Mouse (Mus musculus) MEL (cell line): Measurements from ENCODE around the gene 4930524J08Rik. TPM values are rescaled to one million over a fixed set of nuclear protein-coding genes. Genes with fewer than 3 reads are reported as not detected.
A peak's percentile ranks its signal among the peaks of the same experiment; 100 is the strongest.

ENCODE experiments used
- DNase-seq: peaks from one replicate; pipeline ENCODE4 v3.0.0; 2011; ENCODE audit warnings: low read depth, low spot score
- H3K27ac ChIP-seq: 2 replicates; pipeline ENCODE4 v1.5.1; 2012; ENCODE audit warnings: low read depth, mild to moderate bottlenecking, control low read depth, low read length, moderate library complexity; ENCODE audit not compliant: control insufficient read depth
- H3K27me3 ChIP-seq, 2 experiments: fragments of 150-350 bp in 1 of 2; sonication (generic) in 1 of 2; 2 replicates each; pipeline ENCODE4 v1.6.1; 2012; ENCODE audit warnings: low read length in 2 of 2, mild to moderate bottlenecking in 2 of 2, improper control_type of control experiment in 1 of 2, moderate library complexity in 1 of 2; ENCODE audit not compliant: insufficient read depth in 2 of 2, control insufficient read depth in 1 of 2
- H3K36me3 ChIP-seq, 2 experiments: 2 replicates each; pipeline ENCODE4 v1.6.1; 2012 to 2014; ENCODE audit warnings: low read length in 2 of 2, improper control_type of control experiment in 1 of 2, inconsistent platforms in 1 of 2, mild to moderate bottlenecking in 1 of 2; ENCODE audit not compliant: insufficient read depth in 2 of 2, control insufficient read depth in 1 of 2
- H3K4me1 ChIP-seq, 2 experiments: fragments of 150-350 bp in 1 of 2; sonication (generic) in 1 of 2; 2 replicates each; pipeline ENCODE4 v1.6.1; 2012; ENCODE audit warnings: low read length in 2 of 2, improper control_type of control experiment in 1 of 2, mild to moderate bottlenecking in 1 of 2; ENCODE audit not compliant: insufficient read depth in 2 of 2, control insufficient read depth in 1 of 2
- H3K4me3 ChIP-seq, 2 experiments: fragments of 150-350 bp in 1 of 2; sonication (generic) in 1 of 2; 2 replicates each; pipeline ENCODE4 v1.5.1; 2012; ENCODE audit warnings: low read depth in 2 of 2, low read length in 2 of 2, mild to moderate bottlenecking in 2 of 2, moderate library complexity in 2 of 2, control low read depth in 1 of 2, improper control_type of control experiment in 1 of 2; ENCODE audit not compliant: control insufficient read depth in 1 of 2, insufficient read depth in 1 of 2
- H3K79me2 ChIP-seq: 2 replicates; pipeline ENCODE4 v1.6.1; 2012; ENCODE audit warnings: mild to moderate bottlenecking, low read length, moderate library complexity; ENCODE audit not compliant: control insufficient read depth, poor library complexity, insufficient read depth
- H3K9ac ChIP-seq: 2 replicates; pipeline ENCODE4 v1.6.1; 2012; ENCODE audit warnings: low read depth, mild to moderate bottlenecking, control low read depth, low read length, moderate library complexity; ENCODE audit not compliant: control insufficient read depth, poor library complexity, severe bottlenecking
- H3K9me3 ChIP-seq: fragments of 150-350 bp; sonication (generic); replicated peaks from 2 replicates; pipeline ENCODE4 v1.6.1; 2012; ENCODE audit warnings: mild to moderate bottlenecking, low read length, improper control_type of control experiment, moderate library complexity; ENCODE audit not compliant: insufficient read depth
- BHLHE40 ChIP-seq: IDR thresholded peaks from 2 replicates; pipeline ENCODE4 v1.6.1; 2012; ENCODE audit warnings: low read depth, mild to moderate bottlenecking, inconsistent platforms, low read length, improper control_type of control experiment, borderline replicate concordance
- CHD1 ChIP-seq: IDR thresholded peaks from 2 replicates; pipeline ENCODE4 v1.6.1; 2012; ENCODE audit warnings: low read depth, mild to moderate bottlenecking, inconsistent platforms, low read length, improper control_type of control experiment
- CHD2 ChIP-seq: IDR thresholded peaks from 2 replicates; pipeline ENCODE4 v1.6.1; 2011; ENCODE audit warnings: low read length, improper control_type of control experiment
- CTCF ChIP-seq, 3 experiments: IDR thresholded peaks in 2 of 3; conservative IDR thresholded peaks in 1 of 3; 2 replicates each; pipeline ENCODE4 v1.5.1; 2011 to 2012; ENCODE audit warnings: low read length in 3 of 3, low read depth in 2 of 3, mild to moderate bottlenecking in 2 of 3, improper control_type of control experiment in 1 of 3, inconsistent platforms in 1 of 3, mixed read lengths in 1 of 3, moderate library complexity in 1 of 3; ENCODE audit not compliant: control insufficient read depth in 1 of 3, insufficient read depth in 1 of 3, poor library complexity in 1 of 3, severe bottlenecking in 1 of 3
- E2F4 ChIP-seq: IDR thresholded peaks from 2 replicates; pipeline ENCODE4 v1.6.1; 2011; ENCODE audit warnings: low read depth, low read length, improper control_type of control experiment, borderline replicate concordance
- ELF1 ChIP-seq: IDR thresholded peaks from 2 replicates; pipeline ENCODE4 v1.6.1; 2014; ENCODE audit warnings: low read depth, mild to moderate bottlenecking, inconsistent platforms, low read length, improper control_type of control experiment, moderate library complexity
- EP300 ChIP-seq, 2 experiments: IDR thresholded peaks; 2 replicates each; pipeline ENCODE4 v1.6.1; 2011; ENCODE audit warnings: improper control_type of control experiment in 2 of 2, low read length in 2 of 2, low read depth in 1 of 2, mild to moderate bottlenecking in 1 of 2
- ETS1 ChIP-seq: IDR thresholded peaks from 2 replicates; pipeline ENCODE4 v1.6.1; 2012; ENCODE audit warnings: low read depth, mild to moderate bottlenecking, inconsistent platforms, low read length, improper control_type of control experiment, moderate library complexity
- GATA1 ChIP-seq: IDR thresholded peaks from 2 replicates; pipeline ENCODE4 v1.6.1; 2011; ENCODE audit warnings: low read depth, low read length, improper control_type of control experiment
- JUND ChIP-seq: IDR thresholded peaks from 2 replicates; pipeline ENCODE4 v1.6.1; 2011; ENCODE audit warnings: low read depth, mild to moderate bottlenecking, improper control_type of control experiment, low read length
- MAX ChIP-seq: IDR thresholded peaks from 2 replicates; pipeline ENCODE4 v1.6.1; 2011; ENCODE audit warnings: low read length, improper control_type of control experiment
- MAZ ChIP-seq: IDR thresholded peaks from 2 replicates; pipeline ENCODE4 v1.6.1; 2012; ENCODE audit warnings: low read depth, mild to moderate bottlenecking, inconsistent platforms, low read length, improper control_type of control experiment
- MEF2A ChIP-seq: IDR thresholded peaks from 2 replicates; pipeline ENCODE4 v1.6.1; 2014; ENCODE audit warnings: low read depth, mild to moderate bottlenecking, inconsistent platforms, low read length, improper control_type of control experiment; ENCODE audit not compliant: poor library complexity, insufficient replicate concordance, severe bottlenecking; ENCODE audit errors: extremely low read depth
- MXI1 ChIP-seq: IDR thresholded peaks from 2 replicates; pipeline ENCODE4 v1.6.1; 2011; ENCODE audit warnings: mild to moderate bottlenecking, low read depth, low read length, improper control_type of control experiment
- MYB ChIP-seq: IDR thresholded peaks from 2 replicates; pipeline ENCODE4 v1.6.1; 2011; ENCODE audit warnings: mild to moderate bottlenecking, low read depth, low read length, improper control_type of control experiment
- MYC ChIP-seq: IDR thresholded peaks from 2 replicates; pipeline ENCODE4 v1.6.1; 2011; ENCODE audit warnings: low read depth, mild to moderate bottlenecking, low read length, improper control_type of control experiment, moderate library complexity
- NRF1 ChIP-seq: IDR thresholded peaks from 2 replicates; pipeline ENCODE4 v1.6.1; 2014; ENCODE audit warnings: low read depth, mild to moderate bottlenecking, inconsistent platforms, low read length, improper control_type of control experiment, moderate library complexity; ENCODE audit not compliant: poor library complexity, insufficient read depth, severe bottlenecking
- POLR2A ChIP-seq, 2 experiments: IDR thresholded peaks; 2 replicates each; pipeline ENCODE4 v1.6.1; 2011 to 2012; ENCODE audit warnings: low read length in 2 of 2, mild to moderate bottlenecking in 2 of 2, control low read depth in 1 of 2, improper control_type of control experiment in 1 of 2, low read depth in 1 of 2, moderate library complexity in 1 of 2; ENCODE audit not compliant: control insufficient read depth in 1 of 2, insufficient read depth in 1 of 2, poor library complexity in 1 of 2
- POLR2AphosphoS2 ChIP-seq: IDR thresholded peaks from 2 replicates; pipeline ENCODE4 v1.6.1; 2011; ENCODE audit warnings: low read length, improper control_type of control experiment
- RCOR1 ChIP-seq: IDR thresholded peaks from 2 replicates; pipeline ENCODE4 v1.6.1; 2012; ENCODE audit warnings: low read depth, mild to moderate bottlenecking, inconsistent platforms, low read length, improper control_type of control experiment
- SIN3A ChIP-seq: IDR thresholded peaks from 2 replicates; pipeline ENCODE4 v1.6.1; 2012; ENCODE audit warnings: low read length, improper control_type of control experiment, inconsistent platforms
- SMC3 ChIP-seq: IDR thresholded peaks from 2 replicates; pipeline ENCODE4 v1.6.1; 2011; ENCODE audit warnings: low read depth, low read length, improper control_type of control experiment
- TAL1 ChIP-seq: IDR thresholded peaks from 2 replicates; pipeline ENCODE4 v1.6.1; 2012; ENCODE audit warnings: mild to moderate bottlenecking, inconsistent platforms, low read length, moderate library complexity, mixed read lengths
- TBP ChIP-seq: IDR thresholded peaks from 2 replicates; pipeline ENCODE4 v1.8.0; 2011; ENCODE audit warnings: low read depth, low read length, improper control_type of control experiment
- TCF12 ChIP-seq: IDR thresholded peaks from 2 replicates; pipeline ENCODE4 v1.6.1; 2014; ENCODE audit warnings: low read depth, mild to moderate bottlenecking, inconsistent platforms, low read length, improper control_type of control experiment, moderate library complexity
- UBTF ChIP-seq: IDR thresholded peaks from 2 replicates; pipeline ENCODE4 v1.6.1; 2012; ENCODE audit warnings: low read depth, mild to moderate bottlenecking, inconsistent platforms, low read length, improper control_type of control experiment, moderate library complexity, borderline replicate concordance; ENCODE audit not compliant: insufficient read depth
- USF1 ChIP-seq: IDR thresholded peaks from 2 replicates; pipeline ENCODE4 v1.6.1; 2014; ENCODE audit warnings: low read depth, mild to moderate bottlenecking, inconsistent platforms, low read length, improper control_type of control experiment, moderate library complexity
- USF2 ChIP-seq, 2 experiments: IDR thresholded peaks; 2 replicates each; pipeline ENCODE4 v1.6.1; 2011 to 2012; ENCODE audit warnings: improper control_type of control experiment in 2 of 2, low read length in 2 of 2, borderline replicate concordance in 1 of 2, inconsistent platforms in 1 of 2, low read depth in 1 of 2, mild to moderate bottlenecking in 1 of 2; ENCODE audit not compliant: insufficient read depth in 1 of 2
- ZMIZ1 ChIP-seq: IDR thresholded peaks from 2 replicates; pipeline ENCODE4 v1.6.1; 2012; ENCODE audit warnings: low read depth, mild to moderate bottlenecking, inconsistent platforms, low read length, improper control_type of control experiment, moderate library complexity
- ZNF384 ChIP-seq: IDR thresholded peaks from 2 replicates; pipeline ENCODE4 v1.6.1; 2012; ENCODE audit warnings: low read depth, mild to moderate bottlenecking, inconsistent platforms, low read length, improper control_type of control experiment
- polyA plus RNA-seq, 2 experiments: library from polyadenylated mRNA; stranded (reverse) in 1 of 2; unstranded in 1 of 2; fragments of >175 nt in 1 of 2; fragments of >200 nt in 1 of 2; gene quantifications; 2 replicates each; pipeline versions ENCODE4 v1.2.1 to v1.2.4; 2012; ENCODE audit warnings: low replicate concordance in 2 of 2, low read depth in 1 of 2; ENCODE audit not compliant: insufficient read length in 2 of 2, insufficient read depth in 1 of 2, missing spikeins in 1 of 2
- total RNA-seq: library from RNA; depleted of rRNA; stranded (reverse); fragments of 300-350 nt; gene quantifications from 2 replicates; pipeline ENCODE4 v1.2.3, GENCODE M21; 2012

The 4930524J08Rik gene
- total and polyA plus RNA-seq, 3 experiments: 1.0 to 6.7 TPM; not detected in 1

DNA sequence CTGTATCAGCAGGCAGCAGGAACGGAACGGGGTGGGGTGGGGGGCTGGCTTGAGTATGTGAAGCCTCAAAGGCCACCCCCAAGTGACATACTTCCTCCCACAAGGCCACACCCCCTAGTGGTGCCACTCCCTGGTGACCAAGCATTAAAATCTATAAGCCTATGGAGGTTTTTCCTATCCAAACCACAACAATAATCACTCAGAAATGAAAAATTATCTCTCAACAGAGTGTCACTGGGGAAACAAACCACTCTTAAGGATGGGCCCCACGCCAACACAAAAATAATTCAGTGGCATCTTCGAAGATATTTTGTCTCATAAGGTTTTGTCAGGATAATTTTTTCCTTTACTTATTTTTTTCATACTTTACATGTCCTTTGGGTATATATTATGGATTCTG lies 25.0 kb downstream of the 4930524J08Rik start:
- H3K27ac ChIP-seq: peak overlapping the region; percentile 27; the same call in 1 of the 2 replicates
- peak; percentile 79 for DNase-seq
- peaks cover 0 to 24% of the 10 kb centered on the region in 2 experiments; a peak in 2 of 4 replicates for H3K36me3 ChIP-seq
- no peaks in the 10 kb centered on the region for H3K9me3 ChIP-seq
- H3K27me3 ChIP-seq: no peaks in the 10 kb centered on the region
- peaks cover 14 to 37% of the 10 kb centered on the region in 2 experiments for H3K4me1 ChIP-seq
- H3K9ac ChIP-seq: no peak overlapping the region
- TF ChIP-seq MAZ (no peak), ETS1 (peak; percentile 60), CHD2 (no peak), EP300 (IDR thresholded peaks at IDR 0.05; ENCODE audit: low read depth in 1 of 2, low read length in 2 of 2) (peak; percentile 48 to 70; a peak in 3 of 4 replicates), GATA1 (0 out of 2 replicates have a peak, but pooled peaks have one; percentile 25), MEF2A (no peak; the same call in 1 of the 2 replicates), MAX (no peak), TCF12 (peak; percentile 65), RCOR1 (peak; percentile 65), ELF1 (no peak)
- TF ChIP-seq, all 39 proteins: peak for 5
- H3K79me2 ChIP-seq: no peaks in the 10 kb centered on the region
- H3K4me3 ChIP-seq: no peak overlapping the region

- H3K9ac ChIP-seq: peak overlapping the region; percentile 2
- no peaks in the 10 kb centered on the region for H3K79me2 ChIP-seq
- peaks cover 0 to 24% of the 10 kb centered on the region in 2 experiments; a peak in 2 of 4 replicates for H3K36me3 ChIP-seq
- peak; percentile 91 for DNase-seq
- H3K4me1 ChIP-seq: peaks cover 14 to 37% of the 10 kb centered on the region in 2 experiments
- peak overlapping the region; percentile 25 to 47 for H3K4me3 ChIP-seq
- H3K9me3 ChIP-seq: no peaks in the 10 kb centered on the region
- no peaks in the 10 kb centered on the region for H3K27me3 ChIP-seq
- peak overlapping the region; percentile 76 for H3K27ac ChIP-seq
- TF ChIP-seq UBTF: no peak
- peak; percentile 86 for TF ChIP-seq SIN3A
- no peak for TF ChIP-seq CHD1
- peak; percentile 30; the same call in 1 of the 2 replicates for TF ChIP-seq NRF1
- TF ChIP-seq ZMIZ1: no peak
- no peak for TF ChIP-seq TBP
- TF ChIP-seq MYB: no peak
- peak; percentile 91 for TF ChIP-seq BHLHE40
- no peak for TF ChIP-seq POLR2AphosphoS2
- TF ChIP-seq JUND: no peak
- TF ChIP-seq TCF12: peak; percentile 86
- TF ChIP-seq USF1: peak; percentile 72
- no peak for TF ChIP-seq USF2 (IDR thresholded peaks at IDR 0.05; ENCODE audit: borderline replicate concordance in 1 of 2, insufficient read depth in 1 of 2, low read depth in 1 of 2, low read length in 2 of 2)
- TF ChIP-seq MYC: peak; percentile 77; the same call in 1 of the 2 replicates
- TF ChIP-seq TAL1: peak; percentile 22; the same call in 1 of the 2 replicates
- peak; percentile 95 for TF ChIP-seq GATA1
- no peak for TF ChIP-seq MEF2A
- peak; percentile 47; the same call in 1 of the 2 replicates for TF ChIP-seq ZNF384
- TF ChIP-seq ETS1: peak; percentile 93
- no peak for TF ChIP-seq CTCF (IDR thresholded peaks at IDR 0.05 in 2 of 3, conservative IDR thresholded peaks at IDR 0.05 in 1 of 3; ENCODE audit: control insufficient read depth in 1 of 3, insufficient read depth in 1 of 3, low read depth in 2 of 3, low read length in 3 of 3, poor library complexity in 1 of 3, severe bottlenecking in 1 of 3)
- peak; percentile 61; the same call in 1 of the 2 replicates for TF ChIP-seq MAZ
- TF ChIP-seq SMC3: no peak
- TF ChIP-seq MXI1: peak; percentile 91
- no peak for TF ChIP-seq POLR2A (IDR thresholded peaks at IDR 0.05; ENCODE audit: control insufficient read depth in 1 of 2, insufficient read depth in 1 of 2, low read depth in 1 of 2, low read length in 2 of 2, poor library complexity in 1 of 2)
- TF ChIP-seq ELF1: no peak
- TF ChIP-seq E2F4: no peak
- TF ChIP-seq RCOR1: peak; percentile 86
Measured at GRCm38 (mm10) chr5:100005431-100005830, 26.6 kb downstream of the 4930524J08Rik start.
